Mouse (Mus musculus): Measurements from ENCODE around the gene Cfap97d1.

DNA sequence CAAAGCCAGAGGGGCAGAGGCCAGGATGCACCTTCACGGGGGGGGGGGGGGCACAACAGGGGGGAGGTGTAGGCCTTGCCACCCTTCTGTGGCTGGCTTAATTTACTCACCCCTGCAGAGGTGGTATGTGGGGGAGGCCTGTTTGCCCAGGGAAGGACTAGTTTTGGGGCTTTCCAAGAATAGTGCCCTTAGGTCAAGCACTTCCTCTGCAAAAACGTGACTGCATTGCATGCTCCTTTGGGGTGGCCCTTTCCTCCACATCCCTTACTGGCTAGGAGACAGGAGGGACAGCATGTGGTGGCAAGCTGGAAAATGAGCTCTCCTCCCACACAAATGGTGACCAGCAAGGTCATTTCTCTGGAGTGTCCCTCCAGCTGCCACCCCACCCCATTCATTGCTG, 18.5 kb upstream of the Cfap97d1 start:
- TF ChIP-seq CTCF (IDR thresholded peaks at IDR 0.05; ENCODE audit: borderline replicate concordance, insufficient read depth, low read depth, low read length) (no peak), POLR2A (IDR thresholded peaks at IDR 0.05; ENCODE audit: borderline replicate concordance, insufficient read depth, low read length) (no peak)

Measured in cerebellum, adult 2 months (tissue).